Mouse (Mus musculus): ENCODE measurements around the gene Sgip1.

Sgip1 gene

DNA sequence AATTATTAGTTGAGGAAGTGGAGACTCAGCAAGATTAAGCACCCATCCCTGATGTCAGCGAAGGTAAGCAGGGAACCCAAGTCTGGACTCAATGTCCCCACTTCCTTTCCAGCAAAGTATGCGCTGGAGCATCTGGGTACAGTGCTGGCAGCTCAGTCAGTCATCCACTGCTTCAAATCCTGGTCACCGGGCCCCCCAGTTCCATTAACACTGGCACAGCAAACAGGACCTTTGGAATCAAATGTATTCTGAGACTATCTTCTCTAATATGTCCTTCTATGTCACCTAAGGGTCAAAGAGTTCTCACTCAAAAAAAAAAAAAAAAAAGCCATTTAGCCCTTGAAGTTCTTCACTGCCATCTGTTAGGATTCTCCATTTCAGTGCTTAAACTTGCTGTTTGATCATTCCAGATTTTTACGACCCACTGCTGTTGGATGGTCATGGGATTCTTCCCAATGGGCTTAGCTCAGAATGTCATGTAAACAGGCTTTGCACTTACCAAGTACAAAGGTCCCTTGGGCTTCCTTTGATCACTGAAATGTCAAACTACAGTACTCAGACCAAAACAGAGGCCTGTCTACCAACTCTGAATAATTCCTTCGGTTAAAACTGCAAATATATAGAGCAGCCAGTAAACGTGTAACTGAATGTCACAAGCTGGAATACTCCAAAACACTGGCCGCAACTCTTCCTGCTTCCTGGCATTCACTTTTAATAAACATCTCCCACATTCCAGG lies 99.1 kb downstream of the Sgip1 start:
- in situ Hi-C loops (cut with MboI, MseI), result no loop called here

DNA sequence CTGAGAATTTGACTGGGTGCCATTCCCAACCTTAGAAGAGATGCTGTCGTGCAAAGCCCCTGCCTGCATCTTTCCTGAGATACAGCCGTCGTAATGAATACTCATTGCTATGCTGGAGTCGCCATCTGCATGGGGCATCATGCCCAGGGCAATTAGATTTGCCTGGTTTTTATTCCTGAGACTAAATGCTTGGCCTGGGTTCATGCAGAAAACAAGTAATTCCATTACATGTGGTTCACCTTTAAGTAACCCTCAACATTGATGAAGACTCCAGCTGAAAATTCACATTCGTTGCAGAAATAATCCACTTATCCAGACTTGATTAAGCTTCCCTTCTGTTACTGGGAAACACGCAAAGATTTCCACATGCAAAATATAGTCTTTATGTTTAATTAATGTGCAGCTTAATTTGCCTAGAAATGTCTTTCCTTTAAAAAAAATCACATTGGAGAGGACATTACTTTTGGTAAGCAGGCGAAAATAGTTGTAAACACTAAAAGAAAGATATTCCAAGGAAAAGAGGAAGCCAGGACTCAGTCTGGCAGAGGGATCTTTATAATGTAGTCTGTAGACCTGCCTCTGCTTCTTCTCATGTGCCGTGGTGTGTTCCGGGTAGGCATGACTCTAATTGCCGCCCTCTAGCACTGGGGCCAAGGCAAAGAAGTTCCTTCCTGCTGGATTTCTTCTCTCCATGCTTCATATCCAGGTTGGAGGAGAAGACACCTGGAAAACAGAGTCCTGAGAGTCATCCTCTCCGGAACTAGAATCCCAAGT lies 100.0 kb downstream of the Sgip1 start:
- in situ Hi-C loops (cut with MboI, MseI), result no loop called here

DNA sequence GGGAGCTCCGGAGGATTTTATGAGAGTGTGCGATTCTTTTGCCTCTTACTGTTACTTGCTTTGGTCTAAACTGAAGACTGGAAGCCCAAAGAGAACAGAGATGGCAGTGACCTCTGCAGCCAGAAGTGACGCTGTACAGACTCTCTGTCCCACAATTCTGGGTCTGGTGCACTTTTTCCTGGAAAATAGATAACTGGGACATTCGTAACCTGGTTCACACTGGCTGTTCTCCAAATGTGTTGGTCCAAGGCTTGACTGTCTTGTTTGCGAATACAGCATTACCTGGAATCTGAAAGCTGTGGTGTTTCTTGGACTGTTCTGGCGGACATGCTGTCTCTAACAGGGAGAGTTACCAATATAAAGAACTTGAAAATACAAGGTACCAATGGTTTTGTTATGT lies 109.4 kb downstream of the Sgip1 start:
- in situ Hi-C loops (cut with MboI, MseI), result no loop called here

DNA sequence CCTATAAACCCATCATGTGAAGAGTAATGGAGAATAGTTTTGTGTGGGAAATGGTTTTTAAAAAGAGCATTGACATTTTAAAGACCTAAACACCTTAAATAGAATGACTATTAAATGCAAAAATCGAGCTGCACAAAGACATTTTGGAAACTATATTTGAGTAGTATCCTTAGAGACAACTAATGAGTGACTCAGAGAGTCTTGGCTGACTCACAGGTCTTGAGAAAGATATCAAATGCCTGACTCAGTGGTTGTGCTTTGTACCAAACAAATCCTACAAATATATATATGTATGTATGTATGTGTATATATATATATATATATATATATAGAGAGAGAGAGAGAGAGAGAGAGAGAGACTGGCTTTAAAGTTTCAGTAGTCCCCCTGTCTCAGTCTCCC lies 110.1 kb downstream of the Sgip1 start:
- in situ Hi-C loops (cut with MboI, MseI), result no loop called here

DNA sequence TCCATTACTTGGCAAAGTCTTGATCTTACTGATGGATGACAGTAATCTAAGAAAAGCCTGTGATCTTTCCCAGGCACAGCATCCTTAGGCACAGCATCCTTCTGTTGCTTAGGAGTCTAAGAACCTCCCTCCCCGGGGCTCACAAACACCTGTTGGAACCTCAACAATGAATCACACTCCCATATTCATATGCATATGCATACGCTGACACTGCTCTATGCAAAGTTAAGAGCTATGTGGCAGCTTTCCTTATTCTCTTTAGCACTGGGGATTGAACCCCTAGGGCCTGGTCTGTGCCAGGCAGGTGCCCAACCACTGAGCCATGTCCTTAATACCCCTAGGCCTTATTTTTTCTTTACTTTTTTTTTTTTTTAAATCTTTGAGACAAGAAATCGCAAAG lies 111.2 kb downstream of the Sgip1 start:
- in situ Hi-C loops (cut with MboI, MseI), result no loop called here

DNA sequence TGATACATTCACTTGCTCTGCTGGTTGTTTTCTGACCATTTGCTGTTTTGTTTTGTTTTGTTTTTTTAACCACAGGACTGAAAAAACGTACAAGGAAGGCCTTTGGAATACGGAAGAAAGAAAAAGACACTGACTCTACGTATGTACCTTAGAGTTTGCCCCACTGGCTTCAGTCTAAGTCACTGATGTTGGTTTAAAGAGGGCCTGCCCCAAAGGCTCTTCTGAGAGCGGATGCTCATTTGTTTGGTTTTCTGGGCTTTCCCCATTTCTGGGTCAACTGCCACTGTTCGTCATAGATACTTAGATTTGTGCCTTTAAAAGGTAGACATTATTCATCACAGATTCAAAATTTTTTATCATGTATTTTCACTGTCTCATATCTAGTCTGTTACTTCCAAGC lies 111.7 kb downstream of the Sgip1 start:
- in situ Hi-C loops (cut with MboI, MseI), result no loop called here

DNA sequence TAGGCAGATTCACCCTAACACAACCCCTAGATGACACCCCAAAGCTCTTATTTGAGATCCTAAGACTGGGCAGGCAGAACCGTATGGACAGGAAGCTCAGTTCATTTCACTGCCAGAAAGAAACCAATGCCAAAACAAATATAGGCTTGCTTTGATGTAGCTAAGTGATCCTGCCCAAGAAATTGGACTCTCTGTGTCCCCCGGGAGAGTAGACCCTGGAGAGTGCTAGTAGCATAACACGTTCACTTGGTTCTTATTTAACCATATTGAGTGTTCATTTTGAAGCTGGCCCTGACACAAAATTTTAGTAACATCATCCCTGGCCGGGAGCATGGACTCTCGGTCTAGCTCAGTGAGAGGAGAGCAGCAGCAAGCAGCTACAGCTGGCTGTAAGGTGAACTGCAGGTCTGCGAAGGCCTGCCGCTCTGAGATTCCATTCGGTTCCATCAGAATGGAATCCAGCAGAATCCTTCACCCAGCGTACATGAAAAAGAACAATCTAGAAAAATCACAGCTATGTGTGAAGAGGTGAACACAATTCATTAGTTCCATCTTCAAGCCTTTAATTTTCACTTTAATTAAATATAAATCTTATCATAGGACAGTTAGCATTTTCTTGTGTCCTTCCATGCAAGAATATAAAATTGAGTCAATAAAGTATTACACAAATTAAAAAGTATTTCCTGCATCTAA lies 112.4 kb downstream of the Sgip1 start:
- in situ Hi-C loops (cut with MboI, MseI), result no loop called here

DNA sequence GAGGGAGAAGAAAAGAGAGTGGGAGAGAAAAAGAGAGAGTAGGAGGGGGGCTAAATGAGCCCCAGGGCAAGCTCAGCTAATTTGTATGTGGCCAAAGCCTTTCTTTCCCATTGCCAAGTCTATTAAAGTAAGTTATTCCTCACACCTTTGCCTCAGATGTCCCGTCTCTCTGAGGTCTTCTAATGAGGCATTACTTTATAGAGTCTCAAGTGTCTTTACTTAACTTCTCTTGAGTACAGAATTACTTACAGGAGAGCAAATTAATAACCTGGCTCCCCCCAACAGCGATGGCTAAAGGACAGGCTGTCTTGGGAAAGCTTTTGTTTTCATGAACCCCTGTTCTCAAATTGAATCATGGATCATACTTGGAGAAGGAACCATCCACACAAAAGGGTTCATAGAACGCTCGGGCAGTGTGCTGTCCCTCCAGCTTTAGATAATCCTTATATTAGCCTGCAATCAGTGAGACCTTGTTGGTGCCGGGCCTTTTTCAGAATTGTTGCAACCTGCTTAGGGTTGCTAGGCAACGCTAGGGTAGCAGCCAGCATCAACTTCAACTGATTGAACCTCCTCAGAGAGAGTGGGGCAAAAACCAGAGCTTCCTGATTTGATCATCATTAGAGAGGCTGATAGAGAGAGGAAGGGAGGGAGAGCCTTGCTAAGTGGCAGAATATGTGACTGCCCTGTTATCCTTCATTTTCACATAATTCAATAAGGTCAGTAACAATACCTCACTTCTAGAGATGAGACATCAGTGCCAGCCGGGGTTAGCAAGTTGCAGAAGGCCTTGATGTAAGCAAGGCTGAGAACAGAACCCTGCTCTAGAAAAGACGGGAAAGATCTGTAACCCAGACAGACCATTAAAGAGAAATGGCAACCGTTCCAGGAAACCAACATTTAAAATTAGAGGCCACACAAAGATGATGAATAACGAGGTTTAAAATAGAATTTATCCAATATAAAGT lies 114.1 kb downstream of the Sgip1 start:
- in situ Hi-C loops (cut with MboI, MseI), result no loop called here

DNA sequence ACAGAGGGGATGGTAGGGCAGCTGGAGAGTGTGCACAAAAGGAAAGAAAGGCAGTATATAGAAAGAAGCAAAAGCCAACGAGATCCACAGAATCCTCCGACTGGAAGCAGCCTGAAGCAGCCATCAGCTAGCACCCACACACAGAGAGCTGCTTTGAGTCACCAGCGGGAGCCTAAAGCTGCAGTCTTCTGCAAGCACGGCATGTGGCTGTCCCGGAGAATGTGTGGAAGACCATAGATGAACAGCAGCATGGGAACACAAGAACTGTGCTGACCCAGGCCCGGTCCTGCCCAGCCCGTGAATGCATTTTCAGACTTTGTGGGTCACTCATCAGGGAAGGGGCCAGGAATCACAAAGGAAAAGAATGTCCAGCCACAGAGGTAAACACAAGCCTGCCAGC lies 115.0 kb downstream of the Sgip1 start:
- in situ Hi-C loops (cut with MboI, MseI), result no loop called here

DNA sequence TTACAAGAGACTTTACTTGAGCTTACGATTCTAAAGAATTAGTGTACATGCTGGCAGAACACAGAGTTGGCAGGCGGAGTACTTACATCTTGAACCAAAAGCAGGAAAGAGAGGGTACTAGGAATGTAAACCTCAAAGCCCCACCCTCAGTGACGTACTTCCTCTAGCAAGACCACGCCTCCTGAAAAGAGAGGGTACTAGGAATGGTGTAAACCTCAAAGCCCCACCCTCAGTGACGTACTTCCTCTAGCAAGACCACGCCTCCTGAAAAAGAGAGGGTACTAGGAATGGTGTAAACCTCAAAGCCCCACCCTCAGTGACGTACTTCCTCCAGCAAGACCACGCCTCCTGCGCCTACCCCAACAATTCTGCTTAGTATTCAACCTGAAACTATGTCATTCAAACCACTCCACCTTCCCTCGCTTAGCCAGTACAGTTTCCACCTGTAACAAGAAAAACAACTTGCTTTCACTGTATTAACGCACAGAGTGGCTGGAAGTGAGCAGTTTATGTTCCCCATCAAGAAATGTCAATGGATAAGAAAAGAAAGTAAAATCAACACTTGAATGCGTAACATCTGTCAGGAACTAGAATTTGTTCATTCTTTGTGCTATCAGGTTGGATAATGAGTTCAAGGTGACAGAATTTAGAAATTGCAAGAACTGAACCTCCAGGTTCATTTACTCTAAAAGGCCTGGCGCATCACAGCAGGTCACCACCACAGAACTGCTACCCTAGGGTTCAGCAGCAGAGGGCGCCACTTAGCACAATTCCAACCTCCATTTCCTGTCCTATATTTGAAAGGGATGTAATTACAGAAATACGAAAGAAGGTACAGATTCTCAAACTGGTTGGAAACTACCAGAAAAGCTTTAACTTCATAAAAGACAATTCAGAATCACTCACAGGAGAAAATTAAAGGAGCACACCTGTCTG lies 118.4 kb downstream of the Sgip1 start:
- in situ Hi-C loops (cut with MboI, MseI), result no loop called here

DNA sequence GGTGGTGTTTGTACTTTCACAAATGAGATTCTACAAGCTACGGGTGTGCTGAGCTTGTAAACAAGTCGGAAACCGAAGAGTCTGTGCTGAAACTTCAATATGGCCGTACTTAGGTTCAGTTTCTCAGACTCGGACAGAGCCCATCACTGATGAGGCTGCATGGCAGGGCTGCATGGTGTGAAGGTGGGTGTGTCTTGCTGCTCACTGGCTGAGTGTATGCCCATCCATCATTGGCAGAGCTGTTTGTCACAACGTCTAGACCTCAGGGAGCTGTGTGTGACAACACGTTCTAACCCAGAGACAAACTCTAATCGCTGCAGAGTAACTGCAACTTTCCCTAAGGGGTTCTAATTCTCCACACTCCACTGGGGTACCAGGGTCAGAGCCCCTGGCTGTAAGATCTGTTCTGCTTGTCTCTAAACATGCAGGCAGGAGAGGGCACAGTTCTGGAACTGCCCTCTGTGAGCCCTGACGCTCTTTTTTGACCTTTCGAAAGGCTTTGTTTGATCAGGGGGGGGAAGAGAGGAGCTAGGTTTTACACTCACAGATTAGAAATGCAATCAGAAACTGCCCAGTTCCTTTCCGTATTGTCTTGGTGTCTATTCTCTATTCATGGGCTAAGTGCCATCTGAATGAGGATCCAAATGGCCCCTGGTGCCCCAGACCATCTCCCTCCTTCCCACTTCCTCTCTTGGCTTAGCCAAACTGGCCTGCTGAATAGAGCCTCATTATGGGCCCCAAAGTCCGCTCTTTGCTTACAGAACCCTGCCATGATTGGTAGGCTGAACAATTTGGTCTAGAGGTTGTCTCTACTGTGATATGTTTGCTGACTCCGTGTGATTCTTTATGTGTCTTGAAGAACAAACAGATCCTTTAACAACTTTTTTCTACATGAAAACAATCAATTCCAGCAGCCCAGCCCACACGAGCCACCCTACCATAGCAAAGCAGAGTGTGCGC lies 121.9 kb downstream of the Sgip1 start:
- in situ Hi-C loops (cut with MboI, MseI), result no loop called here

DNA sequence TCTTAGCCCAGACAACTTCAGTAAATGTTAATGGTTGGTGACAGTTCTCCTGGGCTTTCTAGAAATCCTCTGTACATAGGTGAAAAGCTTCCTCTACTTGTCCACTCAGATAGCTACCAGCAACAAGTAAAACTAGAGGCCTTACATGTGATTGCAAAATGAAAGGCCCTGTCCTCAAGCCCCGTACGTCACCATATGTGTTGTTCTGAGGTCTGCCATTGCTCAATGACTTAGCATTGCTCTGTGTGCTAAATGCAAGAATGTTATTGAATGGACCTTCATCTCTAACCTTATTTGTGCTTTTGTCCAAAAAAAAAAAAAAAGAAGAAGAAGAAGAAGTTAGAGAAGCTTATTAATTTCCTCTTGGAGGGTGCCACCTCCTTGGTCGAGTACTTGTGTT lies 125.4 kb downstream of the Sgip1 start:
- in situ Hi-C loops (cut with MboI, MseI), result no loop called here

DNA sequence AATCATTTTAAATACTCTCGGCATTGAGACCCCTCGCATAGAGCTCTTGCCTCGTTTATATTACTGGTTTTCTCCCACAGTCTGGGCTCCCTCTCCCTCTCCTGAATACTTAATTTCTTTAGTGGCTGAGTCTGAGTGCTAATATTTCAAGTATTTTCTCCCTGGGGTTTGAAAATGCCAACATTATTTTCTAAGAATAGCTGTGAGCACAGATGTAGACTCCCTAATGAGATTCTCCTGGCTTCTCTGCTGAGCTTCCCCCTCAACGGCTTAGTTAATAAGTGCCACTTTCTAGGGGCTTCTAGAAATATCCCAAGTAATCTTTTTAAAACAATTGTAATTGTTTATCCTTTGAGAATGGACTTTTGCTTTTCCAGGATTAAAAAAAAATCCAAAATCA lies 130.2 kb downstream of the Sgip1 start:
- in situ Hi-C loops (cut with MboI, MseI), result no loop called here

DNA sequence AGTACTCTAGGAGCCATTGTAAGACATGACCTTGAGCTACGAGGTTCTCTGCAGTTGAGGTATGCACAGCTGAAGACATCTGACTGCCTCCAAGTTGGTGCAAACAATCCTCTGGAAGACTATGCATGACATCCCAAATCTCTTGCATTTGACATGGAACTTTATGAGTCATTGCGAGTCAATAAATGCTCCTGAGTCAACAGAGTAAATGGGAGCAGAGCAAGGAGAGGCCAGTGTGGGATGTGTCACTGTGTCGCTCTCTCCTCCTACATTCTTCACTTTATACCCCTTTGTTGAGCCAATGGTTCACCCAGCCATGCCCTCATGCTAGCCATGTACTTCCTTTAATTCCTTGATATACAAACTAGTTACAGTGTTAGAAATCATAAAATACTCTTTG lies 142.0 kb downstream of the Sgip1 start:
- in situ Hi-C loops (cut with MboI, MseI), result no loop called here

DNA sequence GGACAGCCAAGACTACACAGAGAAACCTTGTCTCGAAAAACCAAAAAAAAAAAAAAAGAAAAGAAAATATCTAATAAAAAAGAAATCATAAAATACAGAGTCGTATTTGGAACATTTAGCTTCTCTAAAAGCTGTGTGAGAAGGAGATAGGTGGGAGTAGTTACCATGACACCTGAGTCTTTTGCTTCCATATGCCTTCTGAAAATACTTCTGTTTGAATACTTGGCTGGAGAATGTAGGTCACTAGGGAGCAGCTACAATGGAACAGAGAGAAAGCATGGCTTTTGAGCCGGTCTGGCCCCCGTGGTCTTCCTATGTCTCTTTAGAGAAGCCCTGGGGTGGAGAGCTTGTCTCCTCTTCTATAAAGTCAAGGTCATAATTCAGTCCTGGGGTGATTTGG lies 143.1 kb downstream of the Sgip1 start:
- in situ Hi-C loops (cut with MboI, MseI), result no loop called here

DNA sequence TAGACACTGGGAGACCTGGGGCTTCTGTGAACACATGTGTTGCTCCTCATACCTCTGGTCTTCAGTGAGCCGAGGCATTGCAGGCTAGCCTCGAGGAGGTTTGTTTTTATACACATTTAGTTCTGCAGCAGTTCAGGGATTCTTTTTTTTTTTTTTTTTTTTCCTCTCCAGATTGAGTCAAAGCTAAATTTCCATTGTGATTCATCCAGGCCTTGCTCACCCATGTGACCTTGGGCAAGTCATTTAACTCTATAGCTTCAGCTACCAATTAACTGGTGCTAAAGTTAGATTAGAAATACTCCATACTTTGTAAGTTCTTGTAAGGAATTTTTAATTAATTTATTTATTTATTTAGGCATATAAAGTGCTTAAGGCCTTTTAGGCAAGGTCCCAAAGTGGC lies 145.4 kb downstream of the Sgip1 start:
- in situ Hi-C loops (cut with MboI, MseI), result no loop called here

DNA sequence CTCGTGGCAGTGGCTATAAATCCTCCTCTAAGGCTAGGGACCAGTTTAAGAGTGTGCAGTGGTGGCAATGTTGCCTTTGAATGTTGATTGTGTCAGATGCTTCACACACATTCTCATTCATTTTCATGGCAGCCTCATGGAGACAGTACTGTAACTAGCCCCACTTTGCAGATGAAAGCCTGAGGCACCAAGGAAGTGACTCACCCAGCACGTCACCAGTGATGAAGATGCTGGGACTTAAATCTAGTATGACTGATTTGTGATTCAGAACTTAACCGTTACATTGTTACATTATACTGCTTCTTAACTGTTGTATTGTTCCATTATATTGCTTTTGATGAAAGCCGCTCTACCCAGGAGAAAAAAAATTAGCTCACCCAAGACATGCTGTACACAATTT lies 145.8 kb downstream of the Sgip1 start:
- in situ Hi-C loops (cut with MboI, MseI), result no loop called here

DNA sequence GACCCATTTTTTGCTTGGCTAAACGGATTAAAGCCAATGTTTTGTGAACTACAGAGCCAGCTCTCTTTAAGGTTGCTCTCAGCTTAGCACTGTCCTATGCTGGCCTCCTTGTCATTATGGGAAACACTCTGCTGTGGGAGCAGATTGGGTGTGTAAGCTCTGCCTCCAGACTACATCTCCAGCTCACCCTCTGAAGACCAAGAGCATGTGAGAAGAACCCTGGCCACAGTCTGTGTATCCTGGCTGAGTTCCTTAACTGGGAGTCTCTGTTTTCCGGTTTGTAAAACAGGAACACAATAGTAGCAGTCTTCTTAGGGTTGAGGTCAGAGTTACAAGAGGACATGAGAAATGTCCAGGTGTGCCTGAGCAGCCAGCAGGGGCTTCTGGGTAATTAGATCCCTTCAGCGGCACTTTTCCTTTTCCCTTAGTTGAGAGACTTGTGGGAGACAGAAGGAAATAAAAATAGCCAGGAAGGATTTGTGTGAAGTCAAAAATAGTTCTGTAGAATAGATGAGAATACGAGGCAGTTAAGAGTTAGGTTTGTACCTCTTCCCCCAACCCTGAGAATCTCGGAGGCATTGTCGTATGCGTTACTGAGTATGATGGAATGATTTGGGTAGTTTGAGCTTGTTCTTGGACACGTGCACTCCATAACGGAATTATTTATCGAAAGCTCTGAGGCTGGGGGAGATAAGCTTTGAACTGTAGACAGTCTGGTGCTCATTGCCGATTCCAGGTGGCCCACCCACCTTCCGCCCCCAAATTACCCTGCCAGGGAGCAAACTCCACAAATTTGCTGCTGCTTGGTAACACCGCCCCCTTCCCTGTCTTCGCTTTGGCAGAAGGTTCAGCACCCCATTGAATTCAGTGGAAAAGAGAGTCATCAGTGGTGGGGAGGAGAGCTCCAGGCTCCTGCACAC lies 146.9 kb downstream of the Sgip1 start:
- in situ Hi-C loops (cut with MboI, MseI), result no loop called here

All from T-helper 1 cell (primary cell).